In genomic region chr1:194617918-194618317, GRCm38 (mm10) we compare ENCODE assay signal across 8 mouse cellular contexts. TPM values are rescaled to one million over a fixed set of nuclear protein-coding genes. Genes with fewer than 3 reads are reported as not detected.
DNase-seq lines count a peak whose midpoint lies in the region; ATAC-seq and TF ChIP-seq lines count a peak whose summit lies in the region.

TSS of gene Plxna2 (plus strand) at chr1:194618218.

- H3K4me3 ChIP-seq in lung, embryonic 14.5 days (ENCODE audit: low read depth, low read length): peak within 1 kb of the TSS; percentile 76
- H3K4me3 ChIP-seq in intestine, postnatal 0 days (ENCODE audit: low read depth, low read length): peak within 1 kb of the TSS; percentile 86
- H3K4me3 ChIP-seq in midbrain, embryonic 15.5 days: peak within 1 kb of the TSS; percentile 84

- 82% methylated on average over 2 of the region's 2 CpGs for WGBS in lung, embryonic 14.5 days
- WGBS in intestine, postnatal 0 days: 96% methylated on average over 2 of the region's 2 CpGs
- 94% methylated on average over 2 of the region's 2 CpGs for WGBS in midbrain, embryonic 15.5 days

- H3K9ac ChIP-seq in lung, embryonic 14.5 days: no peak within 1 kb of the TSS
- no peak within 1 kb of the TSS for H3K9ac ChIP-seq in intestine, postnatal 0 days (ENCODE audit: low read depth, low read length)
- no peak within 1 kb of the TSS; the same call in 1 of the 2 replicates for H3K9ac ChIP-seq in midbrain, embryonic 15.5 days

- no peak for ATAC-seq in lung, embryonic 14.5 days (ENCODE audit: insufficient read depth)
- ATAC-seq in intestine, postnatal 0 days: no peak
- ATAC-seq in midbrain, embryonic 15.5 days (replicated peaks): no peak
- no peak for ATAC-seq in granulocyte monocyte progenitor cell, adult 5-6 weeks (replicated peaks; ENCODE audit: poor library complexity, severe bottlenecking)

- no peaks in the 10 kb centered on the region for H3K9me3 ChIP-seq in lung, embryonic 14.5 days (ENCODE audit: low read depth, low read length)
- no peaks in the 10 kb centered on the region for H3K9me3 ChIP-seq in intestine, postnatal 0 days (ENCODE audit: control insufficient read depth)
- H3K9me3 ChIP-seq in midbrain, embryonic 15.5 days: no peaks in the 10 kb centered on the region

- peak within 1 kb of the TSS; percentile 79 for H3K4me2 ChIP-seq in lung, embryonic 14.5 days
- peak within 1 kb of the TSS; percentile 98 for H3K4me2 ChIP-seq in intestine, postnatal 0 days (replicated peaks; ENCODE audit: low read depth)
- peak within 1 kb of the TSS; percentile 62 for H3K4me2 ChIP-seq in midbrain, embryonic 15.5 days

- TF ChIP-seq CTCF in lung, embryonic 14.5 days (IDR thresholded peaks at IDR 0.05; ENCODE audit: low read depth): no peak
- no peak for TF ChIP-seq CTCF in intestine, postnatal 0 days (IDR thresholded peaks at IDR 0.05; ENCODE audit: low read depth)

- DNase-seq in lung, embryonic 14.5 days: no peak
- DNase-seq in lung, postnatal 14 days: no peak
- no peak for DNase-seq in gonadal fat pad, adult 2 months (ENCODE audit: low read depth)
- DNase-seq in thymus, adult 18-20 months: no peak
- no peak for DNase-seq in adipocyte (ENCODE audit: low spot score)

- H3K27ac ChIP-seq in lung, embryonic 14.5 days (ENCODE audit: low read depth): no peak within 1 kb of the TSS
- no peak within 1 kb of the TSS for H3K27ac ChIP-seq in intestine, postnatal 0 days (ENCODE audit: low read depth, low read length)
- H3K27ac ChIP-seq in midbrain, embryonic 15.5 days: peak within 1 kb of the TSS; percentile 91

- no peaks in the 10 kb centered on the region for H3K27me3 ChIP-seq in lung, embryonic 14.5 days (ENCODE audit: insufficient read depth, low read length)
- H3K27me3 ChIP-seq in intestine, postnatal 0 days (replicated peaks; ENCODE audit: control insufficient read depth, insufficient read depth, low read length): no peaks in the 10 kb centered on the region
- H3K27me3 ChIP-seq in midbrain, embryonic 15.5 days (replicated peaks): no peaks in the 10 kb centered on the region

- no peaks in the 10 kb centered on the region for H3K36me3 ChIP-seq in lung, embryonic 14.5 days (ENCODE audit: insufficient read depth)
- H3K36me3 ChIP-seq in intestine, postnatal 0 days (ENCODE audit: control insufficient read depth, insufficient read depth): no peaks in the 10 kb centered on the region
- H3K36me3 ChIP-seq in midbrain, embryonic 15.5 days (replicated peaks): no peaks in the 10 kb centered on the region

- 0 out of 2 replicates have a peak, but pooled peaks cover 8% of the 10 kb centered on the region for H3K4me1 ChIP-seq in lung, embryonic 14.5 days (ENCODE audit: insufficient read depth)
- H3K4me1 ChIP-seq in intestine, postnatal 0 days (replicated peaks; ENCODE audit: control insufficient read depth, insufficient read depth, low read length): no peaks in the 10 kb centered on the region
- peaks cover 26% of the 10 kb centered on the region for H3K4me1 ChIP-seq in midbrain, embryonic 15.5 days

RNA-seq across cellular contexts. Expression of gene Plxna2, which starts in this region (rescaled TPM):
- polyA plus RNA-seq in lung, embryonic 14.5 days (2014; fragmentation: Nextera tagmentation; extraction: Ambion mirVana): 9.8 and 10.1 TPM in 2 replicates
- polyA plus RNA-seq in gonadal fat pad, adult 2 months (2012; rRNA removed): 9.8 and 13.0 TPM in 2 replicates
- 4.1 and 4.6 TPM in 2 replicates for polyA plus RNA-seq in intestine, postnatal 0 days (2015; fragmentation: Nextera tagmentation; extraction: Ambion mirVana)
- 22.4 and 23.8 TPM in 2 replicates for polyA plus RNA-seq in midbrain, embryonic 15.5 days (2015; fragmentation: Nextera tagmentation; extraction: Ambion mirVana)
- total RNA-seq in granulocyte monocyte progenitor cell, adult 5-6 weeks (2014; fragmentation: Nextera tagmentation): 0.49 TPM in 1 of 2 replicates, not detected in the other
- 0.13 and 0.31 TPM in 2 replicates for total RNA-seq in granulocyte monocyte progenitor cell, adult 5-6 weeks (2017)
